Mouse (Mus musculus) cerebellum, postnatal 4 days (tissue): ENCODE data around the gene Fam214b.

Experiments
- DNase-seq, 2 experiments: peaks; one replicate each; pipeline ENCODE4 v3.0.0; 2022; ENCODE audit warnings: low spot score in 2 of 2, mixed read lengths in 1 of 2

The Fam214b gene

DNA sequence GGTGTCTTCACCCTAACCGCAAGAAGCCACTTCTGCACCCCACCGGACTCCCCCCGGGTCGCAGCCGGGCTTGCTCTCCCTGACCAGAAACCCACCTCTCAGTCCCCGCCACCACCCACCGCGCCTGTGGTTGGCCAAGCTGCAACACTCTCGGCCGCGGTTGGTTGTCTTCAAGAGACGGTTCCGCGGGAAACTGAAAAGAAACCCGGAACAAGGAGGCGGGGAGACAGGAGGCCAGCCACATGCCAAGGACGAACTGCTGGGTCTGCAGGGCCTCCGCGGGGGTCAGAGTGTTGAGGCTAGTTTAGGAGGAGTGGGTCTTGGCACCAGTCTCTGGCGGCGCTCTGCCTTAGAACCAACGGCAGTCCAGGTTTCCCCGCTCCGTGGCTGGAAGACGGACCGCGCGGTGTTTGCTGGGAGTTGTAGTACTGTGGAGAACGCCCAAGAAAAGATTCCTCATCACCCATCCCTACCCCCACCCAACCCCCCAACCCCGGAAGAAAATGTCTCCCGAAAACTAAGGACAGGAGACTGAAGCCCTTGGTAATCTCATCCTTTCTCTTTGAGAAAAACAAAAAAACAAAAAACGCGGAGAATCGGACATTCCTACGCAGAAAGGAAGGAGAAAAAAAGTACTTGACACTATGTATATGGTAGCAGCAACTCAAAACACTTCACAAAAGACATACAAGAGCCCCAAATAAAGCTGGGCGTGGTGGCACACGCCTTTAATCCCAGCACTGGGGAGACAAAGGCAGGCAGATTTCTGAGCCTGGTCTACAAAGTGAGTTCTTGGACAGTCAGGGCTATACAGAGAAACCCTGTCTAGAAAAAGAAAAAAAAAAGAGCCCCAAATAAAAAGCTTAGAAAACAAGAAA, 35.6 kb downstream of the Fam214b start, which contains the start of gene Fancg:
Gene Fancg (minus strand): TSS at position 346 of the 878 bp plus-strand sequence.
- DNase-seq: peak; percentile 58 to 82

DNA sequence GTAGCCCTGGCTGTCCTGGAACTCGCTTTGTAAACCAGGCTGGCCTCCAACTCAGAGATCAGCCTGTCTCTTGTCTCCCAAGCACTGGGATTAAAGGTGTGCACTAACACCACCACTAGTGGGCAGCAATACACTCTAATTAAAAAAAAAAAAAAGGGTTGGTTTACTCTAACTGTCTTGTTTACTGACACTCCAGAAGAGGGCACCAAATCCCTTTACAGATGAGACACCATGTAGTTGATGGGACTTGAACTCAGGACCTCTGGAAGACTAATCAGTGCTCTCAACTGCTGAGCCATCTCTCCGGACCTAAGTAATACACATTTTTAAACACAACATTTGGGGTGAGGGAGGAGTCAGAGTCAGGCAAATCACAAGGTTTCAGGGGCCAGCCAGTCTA, 40.3 kb downstream of the Fam214b start:
- DNase-seq: no peak

DNA sequence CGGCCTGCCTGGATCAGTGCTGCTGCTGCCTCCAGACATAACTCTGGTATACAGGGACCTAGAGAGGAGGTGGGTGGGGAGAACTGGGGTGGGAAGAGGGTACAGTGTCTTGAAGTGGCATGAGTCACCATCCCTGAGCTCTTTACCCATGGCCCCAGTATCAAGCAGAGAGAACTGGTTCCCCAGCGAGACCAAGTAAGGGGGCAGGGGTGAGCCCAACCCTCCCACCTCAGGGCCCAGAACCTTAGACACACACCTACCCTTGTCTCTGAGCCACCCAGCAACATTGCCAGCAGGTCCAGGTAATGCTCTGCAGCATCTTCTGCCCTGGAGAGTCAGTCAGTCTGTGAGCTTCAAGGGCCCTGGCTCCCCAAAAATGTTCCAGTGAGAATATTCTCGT, 41.1 kb downstream of the Fam214b start:
- DNase-seq: no peak

DNA sequence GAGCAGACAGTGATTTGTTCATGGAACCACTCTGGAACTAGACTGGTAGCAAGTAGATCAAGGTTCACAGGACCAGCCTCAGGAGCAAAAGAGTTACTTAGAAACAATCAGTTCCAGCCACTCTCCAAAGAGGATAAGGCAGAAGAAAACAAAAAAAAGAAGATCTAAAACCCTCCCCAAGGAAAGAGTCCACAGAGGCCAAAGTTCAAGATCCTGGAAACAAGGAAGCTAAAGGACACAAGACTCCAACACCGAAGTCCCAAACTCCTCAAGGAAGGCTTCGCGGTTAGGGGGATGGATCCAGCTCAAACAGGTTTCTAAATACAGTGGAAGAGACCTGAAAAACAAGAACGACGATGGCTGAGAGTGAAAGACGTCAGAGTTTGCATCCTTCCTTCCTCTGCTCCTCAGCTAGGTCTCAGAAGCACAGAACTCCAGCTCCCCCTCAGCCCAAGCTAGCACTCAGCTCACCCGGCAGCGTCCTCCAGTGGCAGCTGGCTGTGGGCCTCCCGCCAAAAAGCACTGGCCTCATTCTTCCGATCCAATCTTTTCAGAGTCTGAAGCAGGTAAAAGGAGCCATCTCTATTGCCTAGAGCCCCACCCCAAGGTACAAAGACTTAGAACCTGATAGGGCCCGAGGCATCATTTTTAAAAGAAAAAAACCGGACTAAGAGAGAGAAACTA, 43.1 kb downstream of the Fam214b start:
- no peak for DNase-seq

DNA sequence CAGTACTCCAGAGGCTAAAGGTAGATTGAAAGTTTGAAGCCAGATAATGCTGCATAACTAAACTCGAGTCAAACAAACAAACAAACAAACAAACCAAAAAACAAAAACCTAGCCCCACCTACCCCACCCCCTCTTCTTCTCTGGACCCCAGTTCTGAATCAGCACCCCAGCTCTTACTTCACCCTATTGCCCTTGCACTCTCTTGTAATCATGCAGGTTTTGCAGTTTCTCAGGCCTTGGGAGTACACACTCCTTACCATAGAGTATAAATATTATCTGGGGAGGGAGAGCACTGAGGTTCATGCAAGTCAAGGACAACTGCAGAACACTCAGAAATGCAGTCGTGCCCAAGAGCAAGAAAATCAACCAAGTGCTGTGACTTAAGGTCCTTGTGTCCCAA, 44.7 kb downstream of the Fam214b start:
- no peak for DNase-seq

DNA sequence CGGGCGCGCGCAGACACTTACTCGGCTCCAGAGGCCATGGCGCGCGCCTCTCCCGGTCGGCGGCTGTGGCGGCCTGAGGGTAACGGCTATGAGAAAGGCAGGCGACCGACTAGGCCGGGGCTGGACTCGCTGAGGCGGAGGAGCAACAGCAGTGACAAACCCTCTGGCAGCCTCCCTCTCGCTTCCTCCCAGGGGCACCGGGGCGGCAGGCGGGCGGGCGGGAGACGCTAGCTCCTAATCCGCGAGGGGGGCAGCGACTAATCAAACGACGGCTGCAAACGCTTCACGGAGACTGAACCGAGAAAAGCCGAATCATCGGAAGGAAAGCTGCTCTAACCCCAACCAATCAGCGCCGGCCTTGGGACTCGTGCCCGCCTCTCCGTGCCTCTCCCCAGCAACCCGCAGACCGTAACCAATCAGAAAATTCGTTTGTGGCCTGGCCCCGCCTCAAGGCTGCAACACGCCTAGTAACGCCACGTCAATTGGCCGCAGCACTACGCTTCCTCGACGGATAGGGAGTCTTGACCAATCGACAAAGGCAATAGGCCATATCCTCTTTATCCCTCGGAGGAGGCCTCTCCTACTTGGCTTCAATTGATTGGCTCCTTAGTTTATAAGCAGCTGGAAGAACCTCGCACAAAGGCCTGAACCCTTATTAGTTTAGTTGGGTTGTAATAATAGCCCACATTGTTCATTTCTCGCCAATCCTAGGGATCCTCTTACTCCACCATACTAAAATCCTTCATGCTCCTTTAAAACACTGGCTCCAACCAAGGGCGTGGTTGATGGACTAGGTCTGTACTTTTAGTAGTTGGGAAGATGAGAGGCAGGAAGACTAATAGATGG, 45.7 kb downstream of the Fam214b start, which contains the start of gene Vcp:
Gene Vcp (minus strand): TSS at position 367 of the 846 bp plus-strand sequence.
- DNase-seq: peak; percentile 97 to 98

DNA sequence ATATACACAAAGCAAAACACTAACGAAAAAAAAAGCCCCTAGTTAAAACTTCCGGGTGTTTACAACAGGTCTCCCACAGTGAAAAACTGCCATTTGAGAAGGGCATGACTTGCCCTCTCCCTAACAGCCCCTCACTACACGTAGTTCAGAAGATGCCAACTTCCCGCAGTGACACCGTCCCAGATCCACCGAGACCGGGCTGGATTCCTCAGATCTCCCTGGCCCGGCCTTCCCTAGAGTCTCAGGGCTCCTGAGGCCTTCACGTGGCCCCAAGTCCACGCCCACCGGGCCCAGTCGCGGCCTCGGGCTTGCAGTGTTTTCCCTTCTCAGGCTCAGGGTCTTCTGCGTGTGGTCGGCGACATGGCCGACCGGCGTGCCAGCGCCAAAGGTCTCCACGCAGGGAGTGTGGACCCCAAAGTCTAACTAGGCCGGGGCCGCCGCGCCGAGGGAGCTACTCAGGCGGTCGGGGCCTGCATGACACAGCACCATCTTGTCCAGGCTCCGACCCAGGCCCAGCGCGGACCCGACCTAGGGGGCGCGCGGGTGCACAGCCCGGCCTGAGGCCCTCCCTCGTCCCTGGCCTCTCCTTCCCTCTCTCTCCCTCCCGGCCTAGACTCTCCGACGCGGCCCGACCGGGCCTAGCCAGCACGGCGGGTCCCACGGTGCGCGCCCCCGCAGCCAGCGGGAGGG, 46.4 kb downstream of the Fam214b start:
- peak; percentile 37 to 72 for DNase-seq

DNA sequence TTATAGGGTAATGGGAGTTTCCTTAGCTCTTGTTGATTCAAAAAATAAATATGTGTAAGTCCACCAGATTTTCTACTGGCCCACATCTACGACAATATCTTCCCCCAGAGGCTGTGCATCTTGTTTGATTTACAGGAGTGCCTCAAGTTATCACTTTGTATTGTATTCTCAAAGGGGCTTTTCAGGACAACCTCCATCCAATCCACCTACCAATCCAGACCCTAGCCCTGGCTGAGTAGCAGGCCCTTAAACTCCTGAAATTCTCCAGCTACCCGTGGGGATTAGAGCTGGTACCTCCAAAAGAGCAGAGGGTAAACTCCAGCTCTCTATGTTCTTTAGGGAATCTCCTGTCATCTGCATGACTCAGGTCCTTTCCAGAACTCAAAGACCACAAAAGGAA, 48.0 kb downstream of the Fam214b start:
- DNase-seq: no peak

DNA sequence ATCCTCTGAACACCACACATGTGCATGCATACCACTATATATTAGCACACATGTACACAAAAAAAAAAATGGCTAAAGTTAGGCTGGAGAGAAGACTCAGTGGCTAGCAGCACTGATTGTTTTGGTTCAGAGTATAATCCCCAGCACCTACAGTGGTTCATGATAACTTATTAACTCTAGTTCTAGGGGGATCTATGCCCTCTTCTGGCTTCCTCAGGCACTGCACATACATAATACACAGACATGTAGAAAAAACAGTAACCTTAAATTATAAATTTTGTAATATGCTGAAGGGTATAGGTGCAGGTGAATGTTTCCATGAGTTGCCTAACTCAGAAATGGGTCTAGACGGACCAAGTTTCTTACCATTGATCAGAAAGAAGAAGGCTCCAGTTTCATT, 57.7 kb downstream of the Fam214b start:
- DNase-seq: no peak
